Mouse (Mus musculus): ENCODE measurements around the gene Acp7. TPM values are rescaled to one million over a fixed set of nuclear protein-coding genes. Genes with fewer than 3 reads are reported as not detected.
A peak's percentile ranks its signal among the peaks of the same experiment; 100 is the strongest.

The Acp7 gene
- polyA plus RNA-seq, 1 experiment: 1.4 TPM

DNA sequence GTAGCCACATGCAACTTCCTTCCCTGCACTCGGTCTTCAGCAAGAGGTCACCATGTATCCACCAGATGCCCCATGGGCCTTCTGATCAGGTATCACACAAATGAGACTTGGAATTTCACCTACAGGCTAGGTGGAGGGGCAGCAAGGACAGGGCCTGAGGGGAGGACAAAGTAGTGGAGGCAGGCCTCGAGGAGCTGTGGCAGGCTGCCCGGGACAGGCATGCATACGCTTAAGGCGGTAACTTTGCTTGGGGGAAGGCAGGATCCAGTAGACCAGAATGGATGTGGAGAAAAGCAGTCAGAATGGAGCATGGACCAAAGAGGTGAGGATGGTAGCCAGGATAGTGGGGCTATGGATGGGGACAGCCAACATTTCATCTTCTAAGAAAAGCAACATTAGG lies 51.3 kb downstream of the Acp7 start:
- Histone ChIP-seq H3K27me3 (ENCODE audit: control insufficient read depth, insufficient read depth, low read length) (no peaks in the 10 kb centered on the region), H3K27ac (ENCODE audit: insufficient read depth, low read length) (no peak overlapping the region), H3K4me3 (replicated peaks; ENCODE audit: insufficient read depth, low read depth, low read length) (no peak overlapping the region), H3K4me1 (ENCODE audit: control insufficient read depth, insufficient read depth, low read length) (peaks cover 33% of the 10 kb centered on the region)
- no peak for TF ChIP-seq CTCF (IDR thresholded peaks at IDR 0.05; ENCODE audit: borderline replicate concordance, insufficient read depth, low read depth, low read length)
- TF ChIP-seq POLR2A (IDR thresholded peaks at IDR 0.05; ENCODE audit: borderline replicate concordance, insufficient read depth, low read length): no peak
- WGBS: 67% methylated on average over 5 of the region's 5 CpGs
- DNase-seq: no peak

GRCm38 (mm10) chr7:28578543-28579053 lies 52.5 kb downstream of the Acp7 start:
- H3K27ac ChIP-seq (ENCODE audit: insufficient read depth, low read length): no peak overlapping the region
- DNase-seq: no peak
- TF ChIP-seq POLR2A (IDR thresholded peaks at IDR 0.05; ENCODE audit: borderline replicate concordance, insufficient read depth, low read length) (no peak), CTCF (IDR thresholded peaks at IDR 0.05; ENCODE audit: borderline replicate concordance, insufficient read depth, low read depth, low read length) (no peak)
- 94% methylated on average over 5 of the region's 5 CpGs for WGBS
- H3K4me1 ChIP-seq (ENCODE audit: control insufficient read depth, insufficient read depth, low read length): peaks cover 36% of the 10 kb centered on the region
- no peak overlapping the region for H3K4me3 ChIP-seq (replicated peaks; ENCODE audit: insufficient read depth, low read depth, low read length)
- no peaks in the 10 kb centered on the region for H3K27me3 ChIP-seq (ENCODE audit: control insufficient read depth, insufficient read depth, low read length)

DNA sequence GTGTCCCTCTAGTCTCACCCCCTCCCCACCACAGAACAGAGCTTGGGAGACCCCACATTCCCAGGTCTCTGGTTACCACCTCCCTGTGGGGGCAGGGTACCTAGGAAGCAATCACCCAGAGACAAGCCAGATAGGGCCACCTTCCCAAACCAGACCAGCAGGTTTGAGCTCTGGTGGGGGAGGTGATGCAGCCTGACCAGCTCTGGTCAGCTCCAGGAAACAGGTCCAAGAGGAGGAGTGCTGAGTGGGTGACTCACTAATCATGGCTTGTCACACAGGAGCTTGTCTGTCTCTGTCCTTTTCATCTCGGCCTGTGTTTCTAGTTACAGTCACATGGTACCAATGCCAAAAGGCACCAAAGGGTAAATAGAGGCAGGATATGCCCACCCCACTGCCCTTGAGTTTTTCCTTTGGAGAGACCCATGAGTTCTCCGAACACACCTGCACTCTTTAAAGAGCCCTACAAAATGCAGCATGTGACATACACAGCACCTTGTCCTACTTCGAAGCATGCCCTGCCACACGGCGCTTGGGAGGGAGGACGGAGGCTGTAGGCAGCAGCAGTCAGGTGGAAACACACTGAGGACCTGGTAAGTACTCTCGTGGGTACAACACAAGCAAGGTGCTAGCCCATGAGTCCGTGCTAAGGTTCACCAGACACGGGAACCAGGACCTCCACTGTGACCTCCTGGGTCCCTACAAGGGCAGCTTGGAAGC lies 53.1 kb downstream of the Acp7 start:
- 75% methylated on average over 9 of the region's 9 CpGs for WGBS
- Histone ChIP-seq H3K27me3 (ENCODE audit: control insufficient read depth, insufficient read depth, low read length) (no peaks in the 10 kb centered on the region), H3K4me3 (replicated peaks; ENCODE audit: insufficient read depth, low read depth, low read length) (no peak overlapping the region), H3K27ac (ENCODE audit: insufficient read depth, low read length) (no peak overlapping the region), H3K4me1 (ENCODE audit: control insufficient read depth, insufficient read depth, low read length) (peaks cover 42% of the 10 kb centered on the region)
- TF ChIP-seq POLR2A (IDR thresholded peaks at IDR 0.05; ENCODE audit: borderline replicate concordance, insufficient read depth, low read length): no peak
- no peak for TF ChIP-seq CTCF (IDR thresholded peaks at IDR 0.05; ENCODE audit: borderline replicate concordance, insufficient read depth, low read depth, low read length)
- peak in 1 of 2 experiments; percentile 57 for DNase-seq

DNA sequence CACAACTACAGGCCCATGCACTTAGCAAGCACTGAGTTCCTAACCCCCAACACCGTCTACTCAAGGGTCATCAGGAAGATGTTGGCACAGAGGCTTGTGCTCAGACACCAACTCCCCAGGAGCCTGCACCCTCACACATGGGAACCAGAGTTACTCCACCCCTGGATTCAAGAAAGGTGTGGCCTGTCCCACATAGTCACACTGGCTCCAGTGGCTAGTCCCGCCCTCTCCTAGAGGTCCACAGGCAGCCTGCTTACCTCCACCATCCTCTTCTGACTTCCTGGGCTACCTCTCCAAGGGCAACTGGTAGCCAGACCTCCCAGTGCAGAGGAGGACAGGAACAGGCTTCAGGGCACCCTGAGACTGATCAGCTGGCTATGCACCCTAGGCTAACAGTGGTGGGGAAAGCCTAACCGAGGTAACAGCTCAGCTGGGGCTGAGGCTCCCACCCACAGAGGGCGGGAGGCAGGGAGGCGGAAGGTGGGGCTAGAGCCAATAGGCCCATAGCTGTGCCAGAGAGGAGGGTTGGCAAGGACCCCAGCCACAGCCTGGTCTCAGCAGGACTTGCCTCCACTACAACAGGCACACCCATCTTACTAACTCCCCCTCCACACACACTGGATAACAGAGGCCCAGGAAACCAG lies 54.7 kb downstream of the Acp7 start:
- TF ChIP-seq CTCF (IDR thresholded peaks at IDR 0.05; ENCODE audit: borderline replicate concordance, insufficient read depth, low read depth, low read length) (no peak), POLR2A (IDR thresholded peaks at IDR 0.05; ENCODE audit: borderline replicate concordance, insufficient read depth, low read length) (no peak)
- Histone ChIP-seq H3K4me3 (replicated peaks; ENCODE audit: insufficient read depth, low read depth, low read length) (no peak overlapping the region), H3K27me3 (ENCODE audit: control insufficient read depth, insufficient read depth, low read length) (no peaks in the 10 kb centered on the region), H3K27ac (ENCODE audit: insufficient read depth, low read length) (no peak overlapping the region), H3K4me1 (ENCODE audit: control insufficient read depth, insufficient read depth, low read length) (peaks cover 48% of the 10 kb centered on the region)
- peak in 1 of 2 experiments; percentile 28 for DNase-seq
- 49% methylated on average over 5 of the region's 5 CpGs for WGBS

DNA sequence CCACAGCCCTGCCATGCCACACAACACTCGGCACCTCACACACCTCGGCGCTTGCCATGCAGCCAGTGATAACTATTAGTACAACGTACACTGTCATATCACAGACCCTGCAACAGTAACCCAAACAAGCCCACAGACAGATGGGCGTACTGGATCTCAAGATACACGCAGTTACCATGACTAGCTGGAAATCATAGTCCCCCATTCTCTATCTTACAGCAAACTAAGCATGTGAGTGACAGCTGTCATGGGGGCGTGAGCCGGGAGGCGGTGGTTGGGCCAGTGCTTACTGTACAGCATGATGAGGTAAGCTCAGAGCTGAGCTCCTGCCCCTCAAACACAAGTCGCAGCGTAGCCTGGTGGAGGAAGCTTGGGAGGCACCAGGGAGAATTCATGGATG lies 55.5 kb downstream of the Acp7 start:
- 91% methylated on average over 11 of the region's 11 CpGs for WGBS
- no peak for DNase-seq
- Histone ChIP-seq H3K4me3 (replicated peaks; ENCODE audit: insufficient read depth, low read depth, low read length) (no peak overlapping the region), H3K27me3 (ENCODE audit: control insufficient read depth, insufficient read depth, low read length) (no peaks in the 10 kb centered on the region), H3K27ac (ENCODE audit: insufficient read depth, low read length) (no peak overlapping the region), H3K4me1 (ENCODE audit: control insufficient read depth, insufficient read depth, low read length) (peaks cover 54% of the 10 kb centered on the region)
- TF ChIP-seq POLR2A (IDR thresholded peaks at IDR 0.05; ENCODE audit: borderline replicate concordance, insufficient read depth, low read length) (no peak), CTCF (IDR thresholded peaks at IDR 0.05; ENCODE audit: borderline replicate concordance, insufficient read depth, low read depth, low read length) (no peak)

DNA sequence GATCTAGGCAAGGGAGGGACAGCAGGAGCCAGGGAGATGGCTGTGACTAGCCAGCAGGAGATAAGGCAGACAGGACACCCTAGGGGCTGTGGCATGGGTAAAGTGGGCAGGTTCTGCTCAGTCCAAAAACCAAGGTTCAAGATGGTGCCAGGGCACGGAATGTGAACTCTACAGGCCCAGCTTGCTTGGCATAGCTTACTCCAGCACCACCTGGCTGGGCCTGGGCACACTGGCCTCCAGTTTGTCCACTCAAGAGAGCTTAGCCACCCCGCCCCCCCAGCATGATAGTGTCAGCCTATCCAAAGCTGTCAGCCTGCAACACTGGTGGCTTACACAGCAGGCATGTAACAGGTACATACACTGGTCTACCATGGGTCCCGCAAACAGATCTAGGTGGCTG lies 57.9 kb downstream of the Acp7 start:
- no peaks in the 10 kb centered on the region for H3K27me3 ChIP-seq (ENCODE audit: control insufficient read depth, insufficient read depth, low read length)
- DNase-seq: no peak
- H3K4me3 ChIP-seq (replicated peaks; ENCODE audit: insufficient read depth, low read depth, low read length): no peak overlapping the region
- no peak overlapping the region for H3K27ac ChIP-seq (ENCODE audit: insufficient read depth, low read length)
- peaks cover 58% of the 10 kb centered on the region for H3K4me1 ChIP-seq (ENCODE audit: control insufficient read depth, insufficient read depth, low read length)
- no peak for TF ChIP-seq CTCF (IDR thresholded peaks at IDR 0.05; ENCODE audit: borderline replicate concordance, insufficient read depth, low read depth, low read length)
- no peak for TF ChIP-seq POLR2A (IDR thresholded peaks at IDR 0.05; ENCODE audit: borderline replicate concordance, insufficient read depth, low read length)
- WGBS: 71% methylated on average over 3 of the region's 3 CpGs

DNA sequence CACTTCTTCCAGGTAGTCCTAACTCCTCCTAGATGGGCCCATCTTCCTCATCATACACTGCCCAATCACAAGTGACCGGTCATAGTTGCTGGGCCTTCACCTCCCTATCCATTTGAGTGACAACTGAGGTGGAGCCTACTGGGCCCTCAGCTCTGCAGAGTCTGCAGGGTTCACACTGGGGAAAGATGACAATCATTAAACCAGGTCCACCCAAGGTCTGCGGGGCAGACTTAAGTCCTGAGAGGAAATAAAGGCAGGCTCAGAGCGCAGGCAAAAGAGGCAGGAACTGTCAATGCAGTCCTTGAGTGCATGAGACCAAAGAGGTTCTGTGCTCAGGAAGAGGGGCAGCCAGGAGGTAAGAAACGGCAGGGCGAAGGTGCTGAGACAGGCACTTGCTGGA lies 58.4 kb downstream of the Acp7 start:
- 95% methylated on average over 5 of the region's 5 CpGs for WGBS
- Histone ChIP-seq H3K27ac (ENCODE audit: insufficient read depth, low read length) (no peak overlapping the region), H3K4me3 (replicated peaks; ENCODE audit: insufficient read depth, low read depth, low read length) (no peak overlapping the region), H3K27me3 (ENCODE audit: control insufficient read depth, insufficient read depth, low read length) (no peaks in the 10 kb centered on the region), H3K4me1 (ENCODE audit: control insufficient read depth, insufficient read depth, low read length) (peaks cover 56% of the 10 kb centered on the region)
- DNase-seq: no peak
- TF ChIP-seq POLR2A (IDR thresholded peaks at IDR 0.05; ENCODE audit: borderline replicate concordance, insufficient read depth, low read length) (no peak), CTCF (IDR thresholded peaks at IDR 0.05; ENCODE audit: borderline replicate concordance, insufficient read depth, low read depth, low read length) (no peak)
